Mouse (Mus musculus) heart, postnatal 0 days (tissue): ENCODE results near the gene Fgfr2. TPM values are rescaled to one million over a fixed set of nuclear protein-coding genes. Genes with fewer than 3 reads are reported as not detected.

Source experiments
- ATAC-seq: fragments of 200-750 bp; cut with Nextera tagmentation; 2 replicates; pipeline ENCODE4 v1.8.0; 2017; ENCODE audit warnings: low read depth, moderate number of reproducible peaks, moderate library complexity; ENCODE audit not compliant: insufficient read depth
- DNase-seq: peaks from one replicate; pipeline ENCODE4 v3.0.0-alpha.2; 2016; ENCODE audit warnings: low spot score
- H3K27ac ChIP-seq: fragments of 300-500 bp; sonication (generic); 2 replicates; pipeline ENCODE4 v1.5.1; 2014; ENCODE audit warnings: low read depth, mild to moderate bottlenecking
- H3K27me3 ChIP-seq: fragments of 300-500 bp; sonication (generic); 2 replicates; pipeline ENCODE4 v1.6.1; 2014; ENCODE audit warnings: low read length, mixed read lengths; ENCODE audit not compliant: control insufficient read depth, insufficient read depth
- H3K36me3 ChIP-seq: fragments of 300-500 bp; sonication (generic); replicated peaks from 2 replicates; pipeline ENCODE4 v1.6.1; 2014; ENCODE audit warnings: low read length, mixed read lengths; ENCODE audit not compliant: control insufficient read depth, insufficient read depth
- H3K4me1 ChIP-seq: fragments of 300-500 bp; sonication (generic); 2 replicates; pipeline ENCODE4 v1.6.1; 2014; ENCODE audit warnings: antibody characterized with exemption; ENCODE audit not compliant: control insufficient read depth, insufficient read depth
- H3K4me2 ChIP-seq: fragments of 300-500 bp; sonication (generic); 2 replicates; pipeline ENCODE4 v1.6.1; 2014; ENCODE audit warnings: low read depth, mild to moderate bottlenecking, low read length, moderate library complexity
- H3K4me3 ChIP-seq: fragments of 300-500 bp; sonication (generic); 2 replicates; pipeline ENCODE4 v1.5.1; 2014; ENCODE audit warnings: low read depth, low read length
- H3K9ac ChIP-seq: fragments of 300-500 bp; sonication (generic); replicated peaks from 2 replicates; pipeline ENCODE4 v1.6.1; 2014; ENCODE audit warnings: low read depth, low read length, mixed read lengths
- H3K9me3 ChIP-seq: fragments of 300-500 bp; sonication (generic); replicated peaks from 2 replicates; pipeline ENCODE4 v1.6.1; 2016; ENCODE audit warnings: low read length; ENCODE audit not compliant: control insufficient read depth
- CTCF ChIP-seq: IDR thresholded peaks from 2 replicates; pipeline ENCODE4 v1.5.1; 2016; ENCODE audit warnings: antibody characterized with exemption, control low read depth, low read depth
- EP300 ChIP-seq: IDR thresholded peaks from 2 replicates; pipeline ENCODE4 v1.6.1; 2016; ENCODE audit warnings: antibody characterized with exemption, low read depth
- WGBS: fragments of 180-500 bp; shearing (Covaris S2); extraction: QIAGEN DNeasy Blood & Tissue Kit; methylation state at CpG from one replicate; pipeline ENCODE4 v1.1.7; 2014; 5-methylcytosine and 5-hydroxymethylcytosine counted together
- polyA plus RNA-seq: library from polyadenylated mRNA; unstranded; fragments of >200 nt; fragmentation: Nextera tagmentation; extraction: Ambion mirVana; gene quantifications from 2 replicates; pipeline ENCODE4 v1.2.1, GENCODE M21; 2015
- total RNA-seq: library from RNA; depleted of rRNA; stranded (reverse); fragments of >200 nt; gene quantifications from 2 replicates; pipeline ENCODE4 v1.2.3, GENCODE M21; 2014; ENCODE audit warnings: low replicate concordance

The Fgfr2 gene
- total and polyA plus RNA-seq, 2 experiments from 2014 or later = 3.8 to 11.5 TPM

GRCm38 (mm10) chr7:131809584-131810181 lies 1313.5 kb downstream of the Fgfr2 start:
- Histone ChIP-seq H3K4me2 (no peak overlapping the region), H3K4me1 (no peaks in the 10 kb centered on the region), H3K27me3 (no peaks in the 10 kb centered on the region), H3K9ac (no peak overlapping the region), H3K36me3 (no peaks in the 10 kb centered on the region), H3K27ac (no peak overlapping the region), H3K9me3 (no peaks in the 10 kb centered on the region), H3K4me3 (no peak overlapping the region)
- no peak for DNase-seq
- 48% methylated on average over 5 of the region's 5 CpGs for WGBS
- TF ChIP-seq EP300 = no peak
- TF ChIP-seq CTCF = no peak
- ATAC-seq = no peak

DNA sequence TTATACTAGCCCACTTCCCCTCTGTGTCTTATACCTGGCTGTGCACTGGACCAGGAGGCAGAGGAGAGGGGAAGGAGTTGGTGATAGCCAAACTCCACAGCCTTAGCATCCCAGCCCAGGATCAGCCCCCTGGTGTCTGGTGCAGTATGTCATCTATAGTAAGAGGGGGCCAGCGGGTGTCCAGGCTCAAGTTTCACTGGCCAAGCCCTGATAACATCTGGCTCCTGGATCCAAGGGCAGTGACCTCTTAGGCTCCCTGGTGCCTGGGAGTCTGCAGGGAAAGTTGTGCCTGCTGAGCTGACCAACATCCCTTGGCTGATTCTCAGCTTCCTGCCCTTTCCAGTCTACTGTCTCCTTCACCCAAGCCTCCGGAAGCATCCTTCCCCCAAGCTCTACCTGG lies 1315.9 kb downstream of the Fgfr2 start:
- ATAC-seq = no peak
- WGBS = 17% methylated on average over 2 of the region's 2 CpGs

DNA sequence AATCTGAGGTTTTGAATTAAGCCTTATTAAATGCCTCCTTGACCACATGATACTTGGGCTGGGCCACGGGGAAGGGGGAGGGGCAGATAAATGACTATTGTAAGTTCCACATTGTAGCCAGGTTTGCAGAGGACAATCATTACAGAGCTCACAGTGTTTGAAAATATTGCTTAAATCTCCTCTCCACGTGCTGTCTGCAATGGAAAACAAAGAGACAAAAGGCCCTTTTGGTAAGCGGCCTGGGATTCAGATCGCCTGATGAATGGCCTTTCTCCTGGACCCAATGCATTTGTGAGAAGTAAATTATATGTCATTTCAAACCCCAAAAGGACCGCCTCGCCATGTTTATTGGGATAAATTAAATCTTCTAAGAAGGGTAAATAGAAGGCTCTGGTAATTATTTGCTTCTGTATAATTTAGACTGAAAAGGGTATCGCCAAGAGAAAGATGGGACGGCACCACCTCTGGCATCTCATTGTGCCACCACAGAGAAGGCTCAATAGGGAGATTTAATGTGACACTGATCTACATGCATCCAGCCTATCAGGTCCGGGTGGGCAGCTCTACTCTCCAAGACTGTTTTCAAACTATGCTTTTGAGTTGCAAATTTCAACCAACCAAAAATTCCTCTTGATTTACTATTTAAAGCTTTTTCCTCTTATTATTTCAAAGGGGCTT lies 1317.5 kb downstream of the Fgfr2 start:
- Histone ChIP-seq H3K27me3 (no peaks in the 10 kb centered on the region), H3K27ac (no peak overlapping the region), H3K4me1 (no peaks in the 10 kb centered on the region), H3K9ac (no peak overlapping the region), H3K4me2 (no peak overlapping the region), H3K9me3 (no peaks in the 10 kb centered on the region), H3K36me3 (no peaks in the 10 kb centered on the region), H3K4me3 (no peak overlapping the region)
- DNase-seq (no peak), ATAC-seq (no peak)
- no peak for TF ChIP-seq EP300
- TF ChIP-seq CTCF = no peak
- WGBS = 75% methylated on average over 9 of the region's 9 CpGs

More for the DNA sequence above, 1315.9 kb downstream of the Fgfr2 start:
- no peaks in the 10 kb centered on the region for H3K27me3 ChIP-seq
- H3K4me2 ChIP-seq = no peak overlapping the region
- no peaks in the 10 kb centered on the region for H3K36me3 ChIP-seq
- TF ChIP-seq CTCF = no peak
- no peak for TF ChIP-seq EP300
- H3K4me1 ChIP-seq = no peaks in the 10 kb centered on the region
- no peak for DNase-seq
- H3K27ac ChIP-seq = no peak overlapping the region
- H3K4me3 ChIP-seq = no peak overlapping the region
- H3K9ac ChIP-seq = no peak overlapping the region
- no peaks in the 10 kb centered on the region for H3K9me3 ChIP-seq

- TF ChIP-seq EP300 (no peak), CTCF (no peak; the same call in 1 of the 2 replicates)
- Histone ChIP-seq H3K4me2 (no peak overlapping the region), H3K4me1 (no peaks in the 10 kb centered on the region), H3K9me3 (no peaks in the 10 kb centered on the region), H3K27me3 (no peaks in the 10 kb centered on the region), H3K27ac (no peak overlapping the region), H3K9ac (no peak overlapping the region), H3K36me3 (no peaks in the 10 kb centered on the region), H3K4me3 (no peak overlapping the region)
- ATAC-seq (no peak), DNase-seq (no peak)
- 67% methylated on average over 6 of the region's 6 CpGs for WGBS
Observed at GRCm38 (mm10) chr7:131800416-131801045, 1322.6 kb downstream of the Fgfr2 start.

GRCm38 (mm10) chr7:131797161-131797560 lies 1326.0 kb downstream of the Fgfr2 start:
- ATAC-seq = no peak
- no peaks in the 10 kb centered on the region for H3K9me3 ChIP-seq
- TF ChIP-seq CTCF (no peak), EP300 (no peak)
- H3K4me3 ChIP-seq = no peak overlapping the region
- H3K27me3 ChIP-seq = no peaks in the 10 kb centered on the region
- no peak overlapping the region for H3K9ac ChIP-seq
- no peaks in the 10 kb centered on the region for H3K4me1 ChIP-seq
- DNase-seq = no peak
- H3K27ac ChIP-seq = no peak overlapping the region
- no peak overlapping the region for H3K4me2 ChIP-seq
- 46% methylated on average over 6 of the region's 6 CpGs for WGBS
- no peaks in the 10 kb centered on the region for H3K36me3 ChIP-seq
